Comparison of ENCODE assay signal across 9 mouse cellular contexts in the genomic region with DNA sequence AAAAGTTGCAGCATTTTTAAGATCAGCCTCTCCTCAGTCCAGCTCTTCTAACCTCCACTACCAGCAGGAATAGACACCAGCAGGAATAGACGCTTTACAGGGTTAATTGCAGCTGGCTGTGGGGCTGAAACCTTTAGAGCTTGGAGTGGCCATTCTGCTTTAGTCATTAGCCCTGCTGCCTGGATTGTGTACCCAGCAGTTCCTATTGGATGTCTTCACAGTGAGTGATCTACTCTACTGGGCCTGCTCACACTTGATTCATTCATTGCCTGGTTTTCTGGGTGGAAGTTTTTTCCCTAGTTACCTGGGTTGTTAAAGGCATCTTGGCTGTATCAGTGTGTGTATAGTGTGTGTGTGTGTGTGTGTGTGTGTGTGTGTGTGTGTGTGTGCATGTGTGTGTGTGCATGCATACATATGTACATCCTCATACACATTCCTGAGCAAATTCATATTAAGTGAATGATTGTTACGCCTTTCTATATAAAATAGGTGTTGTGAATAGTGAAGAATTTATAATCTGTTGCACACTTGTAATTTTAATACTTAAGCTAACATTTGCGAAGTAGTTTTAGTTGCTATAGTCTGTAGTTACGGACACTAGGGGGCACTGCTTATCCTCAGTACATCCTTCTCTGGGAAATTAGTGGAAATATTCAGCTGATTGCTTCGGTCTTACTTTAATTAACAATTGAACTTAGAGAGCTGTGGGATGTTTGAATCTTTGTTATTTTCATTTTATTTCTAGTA. TPM values are rescaled to one million over a fixed set of nuclear protein-coding genes. Genes with fewer than 3 reads are reported as not detected.
A peak's percentile ranks its signal among the peaks of the same experiment; 100 is the strongest.
DNase-seq lines count a peak whose midpoint lies in the region; ATAC-seq lines count a peak whose summit lies in the region.
"Had no signal": no experiment of that assay in that cellular context is flagged by ENCODE, and none has a peak within 500 bp of the region (broad histone marks: within the 10 kb centered on the region; RNA-seq: fewer than 3 reads in every experiment).

No protein-coding gene starts in this region.

- H3K36me3 ChIP-seq in neural tube, embryonic 11.5 days (ENCODE audit: control insufficient read depth, insufficient read depth, low read length), result no peaks in the 10 kb centered on the region
- H3K36me3 ChIP-seq in embryonic facial prominence, embryonic 11.5 days (replicated peaks; ENCODE audit: control insufficient read depth, insufficient read depth, low read depth, low read length), result no peaks in the 10 kb centered on the region
- H3K36me3 ChIP-seq: embryonic facial prominence, embryonic 15.5 days; liver, embryonic 15.5 days had no signal

- 26% methylated on average over 5 of the region's 5 CpGs for WGBS in neural tube, embryonic 11.5 days
- 29% methylated on average over 5 of the region's 5 CpGs for WGBS in embryonic facial prominence, embryonic 11.5 days

- DNase-seq in neural tube, embryonic 11.5 days (ENCODE audit: low spot score), result peak; percentile 13
- no peak for DNase-seq in neural tube, embryonic 10.5 days (ENCODE audit: extremely low spot score, low spot score)
- peak; percentile 57 for DNase-seq in adrenal gland, postnatal 10 days
- peak; percentile 59 for DNase-seq in embryonic facial prominence, embryonic 11.5 days (ENCODE audit: low spot score)
- peak; percentile 58 for DNase-seq in kidney, adult 9 months
- peak; percentile 50 for DNase-seq in lung, postnatal 10 days
- DNase-seq in right cerebral cortex, postnatal 4 days, result peak; percentile 44

- no peaks in the 10 kb centered on the region for H3K27me3 ChIP-seq in neural tube, embryonic 11.5 days (ENCODE audit: control insufficient read depth, insufficient read depth, low read length)
- no peaks in the 10 kb centered on the region for H3K27me3 ChIP-seq in embryonic facial prominence, embryonic 11.5 days (ENCODE audit: control insufficient read depth, insufficient read depth, low read length)
- H3K27me3 ChIP-seq: embryonic facial prominence, embryonic 15.5 days; liver, embryonic 15.5 days had no signal

- H3K9me3 ChIP-seq in neural tube, embryonic 11.5 days (ENCODE audit: control insufficient read depth, low read length), result no peaks in the 10 kb centered on the region
- no peaks in the 10 kb centered on the region for H3K9me3 ChIP-seq in embryonic facial prominence, embryonic 11.5 days (replicated peaks; ENCODE audit: control insufficient read depth, low read length)
- H3K9me3 ChIP-seq: embryonic facial prominence, embryonic 15.5 days; liver, embryonic 15.5 days had no signal

- H3K4me3 ChIP-seq in neural tube, embryonic 11.5 days (ENCODE audit: low read depth, low read length), result no peak overlapping the region
- H3K4me3 ChIP-seq in embryonic facial prominence, embryonic 11.5 days (ENCODE audit: low read depth, low read length), result no peak overlapping the region
- H3K4me3 ChIP-seq: embryonic facial prominence, embryonic 15.5 days; liver, embryonic 15.5 days had no signal

- no peak overlapping the region for H3K27ac ChIP-seq in neural tube, embryonic 11.5 days (ENCODE audit: low read depth, low read length)
- H3K27ac ChIP-seq in embryonic facial prominence, embryonic 11.5 days (replicated peaks; ENCODE audit: low read depth, low read length), result no peak overlapping the region
- H3K27ac ChIP-seq: embryonic facial prominence, embryonic 15.5 days; liver, embryonic 15.5 days had no signal

- no peak overlapping the region for H3K4me2 ChIP-seq in neural tube, embryonic 11.5 days (ENCODE audit: low read depth)
- no peak overlapping the region for H3K4me2 ChIP-seq in embryonic facial prominence, embryonic 11.5 days (ENCODE audit: low read depth, low read length)
- H3K4me2 ChIP-seq: embryonic facial prominence, embryonic 15.5 days; liver, embryonic 15.5 days had no signal

- H3K9ac ChIP-seq in neural tube, embryonic 11.5 days (ENCODE audit: low read length), result no peak overlapping the region
- H3K9ac ChIP-seq in embryonic facial prominence, embryonic 11.5 days (replicated peaks; ENCODE audit: low read length), result no peak overlapping the region
- H3K9ac ChIP-seq: embryonic facial prominence, embryonic 15.5 days; liver, embryonic 15.5 days had no signal

- no peaks in the 10 kb centered on the region for H3K4me1 ChIP-seq in neural tube, embryonic 11.5 days (ENCODE audit: control insufficient read depth, insufficient read depth, low read length)
- no peaks in the 10 kb centered on the region for H3K4me1 ChIP-seq in embryonic facial prominence, embryonic 11.5 days (ENCODE audit: control insufficient read depth, insufficient read depth, low read length)
- H3K4me1 ChIP-seq: embryonic facial prominence, embryonic 15.5 days; liver, embryonic 15.5 days had no signal

- 0 out of 2 replicates have a peak, but pooled peaks have one; percentile 23 for ATAC-seq in neural tube, embryonic 11.5 days (ENCODE audit: insufficient read depth, low FRiP score, low TSS enrichment)
- no peak for ATAC-seq in embryonic facial prominence, embryonic 11.5 days (replicated peaks; ENCODE audit: insufficient number of reproducible peaks, low FRiP score, low TSS enrichment, low read depth)

RNA-seq across cellular contexts. Expression of gene Pou5f2, which starts 42.4 kb away (rescaled TPM):
- polyA plus RNA-seq in neural tube, embryonic 11.5 days (2014; fragmentation: Nextera tagmentation; extraction: Ambion mirVana), result 0.91 and 1.0 TPM in 2 replicates
- total RNA-seq in adrenal gland, postnatal 10 days (2021), result 1 to 10 TPM in 1 of 2 experiments, under 1 TPM in 1; 0.75 to 2.0 TPM
- polyA plus RNA-seq in embryonic facial prominence, embryonic 11.5 days (2014; fragmentation: Nextera tagmentation; extraction: Ambion mirVana), result 0.50 and 0.65 TPM in 2 replicates
